Mouse (Mus musculus) liver, adult 2 months (tissue): Measurements from ENCODE around the gene Csnk2b. TPM values are rescaled to one million over a fixed set of nuclear protein-coding genes. Genes with fewer than 3 reads are reported as not detected.
A peak's percentile ranks its signal among the peaks of the same experiment; 100 is the strongest.

Experiments used
- DNase-seq: peaks from one replicate; pipeline ENCODE4 v3.0.0-alpha.2; 2011; ENCODE audit warnings: low read depth, low spot score; ENCODE audit errors: extremely low read depth
- H3K27ac ChIP-seq: fragments of 200-500 bp; replicated peaks from 2 replicates; pipeline ENCODE4 v1.5.1; 2012; ENCODE audit warnings: low read depth, mild to moderate bottlenecking, control low read depth, inconsistent platforms, low read length; ENCODE audit not compliant: insufficient read depth
- H3K27me3 ChIP-seq: fragments of 200-500 bp; 2 replicates; pipeline ENCODE4 v1.6.1; 2012; ENCODE audit warnings: mild to moderate bottlenecking, moderate library complexity, low read length, inconsistent platforms; ENCODE audit not compliant: control insufficient read depth, insufficient read depth
- H3K36me3 ChIP-seq: fragments of 200-500 bp; 2 replicates; pipeline ENCODE4 v1.6.1; 2012; ENCODE audit warnings: low read length, inconsistent platforms; ENCODE audit not compliant: control insufficient read depth, insufficient read depth
- H3K4me1 ChIP-seq: fragments of 200-500 bp; 2 replicates; pipeline ENCODE4 v1.6.1; 2011; ENCODE audit warnings: low read length; ENCODE audit not compliant: control insufficient read depth, insufficient read depth
- H3K4me3 ChIP-seq: fragments of 200-500 bp; 2 replicates; pipeline ENCODE4 v1.5.1; 2011; ENCODE audit warnings: low read depth, mild to moderate bottlenecking, control low read depth, low read length, moderate library complexity; ENCODE audit not compliant: insufficient read depth
- H3K79me2 ChIP-seq: fragments of 200-500 bp; 2 replicates; pipeline ENCODE4 v1.6.1; 2012; ENCODE audit warnings: inconsistent platforms, mild to moderate bottlenecking, low read length, moderate library complexity; ENCODE audit not compliant: control insufficient read depth, insufficient read depth
- H3K9ac ChIP-seq: fragments of 200-500 bp; 2 replicates; pipeline ENCODE4 v1.6.1; 2012; ENCODE audit warnings: low read depth, mild to moderate bottlenecking, control low read depth, inconsistent platforms, low read length
- CTCF ChIP-seq: fragments of 200-500 bp; IDR thresholded peaks from 2 replicates; pipeline ENCODE4 v1.5.1; 2011; ENCODE audit warnings: low read depth, low read length, control low read depth
- POLR2A ChIP-seq: fragments of 200-500 bp; IDR thresholded peaks from 2 replicates; pipeline ENCODE4 v1.6.1; 2011; ENCODE audit warnings: low read length, control low read depth; ENCODE audit not compliant: insufficient read depth; ENCODE audit errors: extremely low read depth
- WGBS: fragments of 180-500 bp; shearing (Covaris S2); methylation state at CpG from one replicate; pipeline ENCODE4 v1.1.7; 2018; 5-methylcytosine and 5-hydroxymethylcytosine counted together
- polyA plus RNA-seq: library from polyadenylated mRNA; depleted of rRNA; stranded (reverse); fragments of >200 nt; gene quantifications from 2 replicates; pipeline ENCODE4 v1.2.3, GENCODE M21; 2012
- total RNA-seq: library from RNA; depleted of rRNA; stranded (reverse); fragments of >200 nt; gene quantifications from 2 replicates; pipeline ENCODE4 v1.2.3, GENCODE M21; 2014

Csnk2b gene
- total and polyA plus RNA-seq, 2 experiments: 60.9 to 228 TPM

GRCm38 (mm10) chr17:35147922-35148639, 26.2 kb upstream of the Csnk2b start:
- Histone ChIP-seq H3K79me2 (no peaks in the 10 kb centered on the region), H3K9ac (no peak overlapping the region), H3K27me3 (no peaks in the 10 kb centered on the region), H3K4me3 (no peak overlapping the region), H3K27ac (0 out of 2 replicates have a peak overlapping the region, but pooled peaks have one; percentile 39), H3K36me3 (peaks cover 75% of the 10 kb centered on the region), H3K4me1 (no peaks in the 10 kb centered on the region; the same call in 1 of the 2 replicates)
- WGBS: 63% methylated on average over 5 of the region's 5 CpGs
- TF ChIP-seq CTCF: no peak
- no peak for TF ChIP-seq POLR2A
- DNase-seq: no peak

GRCm38 (mm10) chr17:35147348-35147747, 25.5 kb upstream of the Csnk2b start:
- Histone ChIP-seq H3K27me3 (no peaks in the 10 kb centered on the region), H3K4me3 (no peak overlapping the region), H3K79me2 (no peaks in the 10 kb centered on the region), H3K9ac (no peak overlapping the region), H3K36me3 (peaks cover 76% of the 10 kb centered on the region), H3K27ac (no peak overlapping the region), H3K4me1 (no peaks in the 10 kb centered on the region; the same call in 1 of the 2 replicates)
- DNase-seq: no peak
- TF ChIP-seq POLR2A (no peak), CTCF (no peak)
- WGBS: 78% methylated on average over 3 of the region's 3 CpGs

GRCm38 (mm10) chr17:35146139-35146538, 24.3 kb upstream of the Csnk2b start:
- no peaks in the 10 kb centered on the region; the same call in 1 of the 2 replicates for H3K4me1 ChIP-seq
- 93% methylated on average over 5 of the region's 5 CpGs for WGBS

GRCm38 (mm10) chr17:35141971-35142370, 20.1 kb upstream of the Csnk2b start:
- Histone ChIP-seq H3K36me3 (peaks cover 60% of the 10 kb centered on the region), H3K4me3 (no peak overlapping the region), H3K27me3 (no peaks in the 10 kb centered on the region), H3K27ac (no peak overlapping the region), H3K79me2 (peaks cover 9% of the 10 kb centered on the region; the same call in 1 of the 2 replicates), H3K9ac (no peak overlapping the region), H3K4me1 (0 out of 2 replicates have a peak, but pooled peaks cover 1% of the 10 kb centered on the region)
- WGBS: 77% methylated on average over 6 of the region's 6 CpGs
- DNase-seq: no peak
- TF ChIP-seq POLR2A: no peak
- no peak for TF ChIP-seq CTCF

More at GRCm38 (mm10) chr17:35146139-35146538, 24.3 kb upstream of the Csnk2b start:
- no peak overlapping the region for H3K4me3 ChIP-seq
- no peak for TF ChIP-seq CTCF
- TF ChIP-seq POLR2A: no peak
- no peak overlapping the region for H3K9ac ChIP-seq
- H3K27ac ChIP-seq: no peak overlapping the region
- no peaks in the 10 kb centered on the region for H3K79me2 ChIP-seq
- DNase-seq: no peak
- peaks cover 73% of the 10 kb centered on the region for H3K36me3 ChIP-seq
- no peaks in the 10 kb centered on the region for H3K27me3 ChIP-seq

GRCm38 (mm10) chr17:35140490-35140996, 18.7 kb upstream of the Csnk2b start:
- 80% methylated on average over 16 of the region's 16 CpGs for WGBS
- DNase-seq: no peak
- Histone ChIP-seq H3K79me2 (peaks cover 17% of the 10 kb centered on the region; the same call in 1 of the 2 replicates), H3K9ac (no peak overlapping the region), H3K36me3 (peaks cover 49% of the 10 kb centered on the region), H3K27ac (no peak overlapping the region), H3K27me3 (no peaks in the 10 kb centered on the region), H3K4me3 (no peak overlapping the region), H3K4me1 (peaks cover 5% of the 10 kb centered on the region)
- TF ChIP-seq CTCF (no peak), POLR2A (no peak)

- peaks cover 5% of the 10 kb centered on the region for H3K4me1 ChIP-seq
- WGBS: 89% methylated on average over 3 of the region's 3 CpGs
- H3K9ac ChIP-seq: no peak overlapping the region
- peaks cover 38% of the 10 kb centered on the region for H3K36me3 ChIP-seq
- H3K27me3 ChIP-seq: no peaks in the 10 kb centered on the region
- H3K4me3 ChIP-seq: no peak overlapping the region
- H3K27ac ChIP-seq: no peak overlapping the region
- TF ChIP-seq CTCF (no peak), POLR2A (no peak)
- peaks cover 17% of the 10 kb centered on the region; the same call in 1 of the 2 replicates for H3K79me2 ChIP-seq
- DNase-seq: no peak
Measured at GRCm38 (mm10) chr17:35139269-35139668, 17.4 kb upstream of the Csnk2b start.
